Mouse (Mus musculus): Measurements from ENCODE around the gene Tmem259.

- TF ChIP-seq CTCF (conservative IDR thresholded peaks at IDR 0.05; ENCODE audit: insufficient read depth, insufficient read length, low read depth, low read length) (no peak), POLR2A (IDR thresholded peaks at IDR 0.05; ENCODE audit: low read depth, low read length) (no peak)
These were observed 19.5 kb upstream of the Tmem259 start for GRCm38 (mm10) chr10:80003374-80004232.
